In genomic region chr16:33891099-33891498, GRCm38 (mm10) we compare ENCODE assay signal across 9 mouse cellular contexts.
A peak's percentile ranks its signal among the peaks of the same experiment; 100 is the strongest.
DNase-seq lines count a peak whose midpoint lies in the region; ATAC-seq and TF ChIP-seq lines count a peak whose summit lies in the region.
"Had no signal": no experiment of that assay in that cellular context is flagged by ENCODE, and none has a peak within 500 bp of the region (broad histone marks: within the 10 kb centered on the region; RNA-seq: fewer than 3 reads in every experiment).

No protein-coding gene starts in this region.

- H3K9me3 ChIP-seq in embryonic facial prominence, embryonic 15.5 days (replicated peaks) = no peaks in the 10 kb centered on the region
- H3K9me3 ChIP-seq in limb, embryonic 13.5 days = no peaks in the 10 kb centered on the region
- H3K9me3 ChIP-seq in midbrain, embryonic 11.5 days (ENCODE audit: control insufficient read depth, low read length) = no peaks in the 10 kb centered on the region

- intact Hi-C loops in heart, adult 2 months (cut with DNase I) = loop anchor here (2.0 kb wide), 1 partner anchor 60 kb away; no protein-coding TSS in a partner anchor

- in situ Hi-C loops in Patski (cut with MboI; ENCODE audit: low pct_unique_long_range_greater_than_20kb) = no loop called here

- H3K4me1 ChIP-seq in heart, adult 2 months (ENCODE audit: control insufficient read depth, insufficient read depth, low read length) = peaks cover 27% of the 10 kb centered on the region
- H3K4me1 ChIP-seq in embryonic facial prominence, embryonic 15.5 days = peaks cover 65% of the 10 kb centered on the region
- peaks cover 57% of the 10 kb centered on the region for H3K4me1 ChIP-seq in limb, embryonic 13.5 days
- no peaks in the 10 kb centered on the region for H3K4me1 ChIP-seq in midbrain, embryonic 11.5 days (ENCODE audit: control insufficient read depth, insufficient read depth, low read length)

- H3K27ac ChIP-seq in heart, adult 2 months = peak overlapping the region; percentile 89
- H3K27ac ChIP-seq in embryonic facial prominence, embryonic 15.5 days (replicated peaks) = peak overlapping the region; percentile 76
- H3K27ac ChIP-seq in limb, embryonic 13.5 days = peak overlapping the region; percentile 29; the same call in 1 of the 2 replicates
- H3K27ac ChIP-seq in midbrain, embryonic 11.5 days (ENCODE audit: low read depth, low read length) = no peak overlapping the region
- H3K27ac ChIP-seq: hindbrain, postnatal 0 days had no signal

- H3K4me3 ChIP-seq in heart, adult 2 months = no peak overlapping the region
- H3K4me3 ChIP-seq in embryonic facial prominence, embryonic 15.5 days (replicated peaks) = no peak overlapping the region
- H3K4me3 ChIP-seq in limb, embryonic 13.5 days = no peak overlapping the region
- no peak overlapping the region for H3K4me3 ChIP-seq in midbrain, embryonic 11.5 days (ENCODE audit: low read depth, low read length)

- no peaks in the 10 kb centered on the region for H3K27me3 ChIP-seq in heart, adult 2 months (ENCODE audit: control insufficient read depth, insufficient read depth, low read length)
- H3K27me3 ChIP-seq in Patski = no peaks in the 10 kb centered on the region
- H3K27me3 ChIP-seq in embryonic facial prominence, embryonic 15.5 days = no peaks in the 10 kb centered on the region
- H3K27me3 ChIP-seq in limb, embryonic 13.5 days = no peaks in the 10 kb centered on the region
- no peaks in the 10 kb centered on the region for H3K27me3 ChIP-seq in midbrain, embryonic 11.5 days (ENCODE audit: control insufficient read depth, insufficient read depth, low read length)

- peak in 1 of 2 experiments; percentile 43 for DNase-seq in heart, adult 2 months
- no peak for DNase-seq in heart, adult 8-10 months (ENCODE audit: low spot score)
- DNase-seq in Patski (ENCODE audit: low read depth, low spot score) = no peak
- no peak for DNase-seq in spleen, adult 12 weeks (ENCODE audit: low spot score)
- no peak for DNase-seq in midbrain, embryonic 11.5 days (ENCODE audit: low spot score, missing footprints)
- DNase-seq in gastrocnemius, adult 18-20 months (ENCODE audit: low spot score) = no peak

- 72% methylated on average over 8 of the region's 8 CpGs for WGBS in heart, adult 2 months
- 59% methylated on average over 8 of the region's 8 CpGs for WGBS in embryonic facial prominence, embryonic 15.5 days
- 62% methylated on average over 8 of the region's 8 CpGs for WGBS in limb, embryonic 13.5 days
- 68% methylated on average over 8 of the region's 8 CpGs for WGBS in midbrain, embryonic 11.5 days

- no peak overlapping the region for H3K9ac ChIP-seq in heart, adult 2 months (ENCODE audit: low read depth, low read length)
- no peak overlapping the region for H3K9ac ChIP-seq in embryonic facial prominence, embryonic 15.5 days
- H3K9ac ChIP-seq in limb, embryonic 13.5 days = no peak overlapping the region; the same call in 1 of the 2 replicates
- no peak overlapping the region for H3K9ac ChIP-seq in midbrain, embryonic 11.5 days (ENCODE audit: low read length)

- ATAC-seq in Patski = no peak
- no peak for ATAC-seq in embryonic facial prominence, embryonic 15.5 days (ENCODE audit: insufficient number of reproducible peaks, low FRiP score, low TSS enrichment, low read depth)
- ATAC-seq in limb, embryonic 13.5 days (ENCODE audit: low FRiP score, low read depth) = no peak
- no peak for ATAC-seq in midbrain, embryonic 11.5 days (ENCODE audit: low FRiP score)

- peaks cover 4% of the 10 kb centered on the region for H3K36me3 ChIP-seq in heart, adult 2 months (ENCODE audit: control insufficient read depth, insufficient read depth, low read length)
- H3K36me3 ChIP-seq in embryonic facial prominence, embryonic 15.5 days = no peaks in the 10 kb centered on the region
- H3K36me3 ChIP-seq in limb, embryonic 13.5 days = no peaks in the 10 kb centered on the region
- no peaks in the 10 kb centered on the region for H3K36me3 ChIP-seq in midbrain, embryonic 11.5 days (ENCODE audit: control insufficient read depth, insufficient read depth, low read length)

- no peak overlapping the region for H3K4me2 ChIP-seq in embryonic facial prominence, embryonic 15.5 days (replicated peaks)
- H3K4me2 ChIP-seq in limb, embryonic 13.5 days (replicated peaks) = no peak overlapping the region
- H3K4me2 ChIP-seq in midbrain, embryonic 11.5 days = no peak overlapping the region

- no peak for TF ChIP-seq EP300 in heart, adult 2 months (IDR thresholded peaks at IDR 0.05; ENCODE audit: insufficient read depth, low read depth, low read length)

- no peak for TF ChIP-seq POLR2A in heart, adult 2 months (IDR thresholded peaks at IDR 0.05; ENCODE audit: insufficient read depth, low read depth, low read length)

- no peak for TF ChIP-seq CTCF in heart, adult 2 months (IDR thresholded peaks at IDR 0.05)
- TF ChIP-seq CTCF in Patski (IDR thresholded peaks at IDR 0.05) = peak; percentile 8

- CTCF ChIA-PET in Patski (lab: Charles Lee) = interaction anchor here (1.0 to 1.3 kb wide), 4 partner anchors 9 to 97 kb away, joined by 3 to 5 read pairs (median 3); no protein-coding TSS in a partner anchor

- H3K79me2 ChIP-seq in heart, adult 2 months (replicated peaks; ENCODE audit: control insufficient read depth, insufficient read depth, low read length) = no peaks in the 10 kb centered on the region

- POLR2A ChIA-PET in Patski (lab: Charles Lee) = interaction anchor here (1.0 to 1.1 kb wide), 2 partner anchors 20 to 61 kb away, joined by 3 read pairs; no protein-coding TSS in a partner anchor
